Mouse (Mus musculus) liver, embryonic 16.5 days (tissue): ENCODE measurements around the gene Rab6a. TPM values are rescaled to one million over a fixed set of nuclear protein-coding genes. Genes with fewer than 3 reads are reported as not detected.

Source experiments
- ATAC-seq: fragments of 200-750 bp; cut with Nextera tagmentation; 2 replicates; pipeline ENCODE4 v1.8.0; 2017; ENCODE audit warnings: low read depth, mild to moderate bottlenecking, moderate number of reproducible peaks, moderate library complexity
- H3K27ac ChIP-seq: fragments of 300-500 bp; sonication (generic); 2 replicates; pipeline ENCODE4 v1.5.1; 2014; ENCODE audit warnings: mild to moderate bottlenecking, low read length
- H3K27me3 ChIP-seq: fragments of 300-500 bp; sonication (generic); 2 replicates; pipeline ENCODE4 v1.6.1; 2014; ENCODE audit warnings: low read depth, low read length, mixed read lengths; ENCODE audit not compliant: control insufficient read depth, insufficient read depth
- H3K36me3 ChIP-seq: fragments of 300-500 bp; sonication (generic); 2 replicates; pipeline ENCODE4 v1.6.1; 2014; ENCODE audit warnings: mild to moderate bottlenecking; ENCODE audit not compliant: control insufficient read depth, insufficient read depth
- H3K4me1 ChIP-seq: fragments of 300-500 bp; sonication (generic); 2 replicates; pipeline ENCODE4 v1.6.1; 2014; ENCODE audit warnings: low read depth, low read length, mixed read lengths; ENCODE audit not compliant: control insufficient read depth
- H3K4me2 ChIP-seq: fragments of 300-500 bp; sonication (generic); 2 replicates; pipeline ENCODE4 v1.6.1; 2014; ENCODE audit warnings: low read depth, low read length, mixed read lengths
- H3K4me3 ChIP-seq: fragments of 300-500 bp; sonication (generic); 2 replicates; pipeline ENCODE4 v1.5.1; 2014; ENCODE audit warnings: low read depth, mild to moderate bottlenecking, low read length
- H3K9ac ChIP-seq: fragments of 300-500 bp; sonication (generic); 2 replicates; pipeline ENCODE4 v1.6.1; 2014; ENCODE audit warnings: low read depth, low read length
- H3K9me3 ChIP-seq: fragments of 300-500 bp; sonication (generic); replicated peaks from 2 replicates; pipeline ENCODE4 v1.6.1; 2016; ENCODE audit warnings: low read length; ENCODE audit not compliant: control insufficient read depth
- WGBS: fragments of 180-500 bp; shearing (Covaris S2); extraction: QIAGEN DNeasy Blood & Tissue Kit; methylation state at CpG from one replicate; pipeline ENCODE4 v1.1.7; 2014; ENCODE audit not compliant: insufficient replicate concordance; 5-methylcytosine and 5-hydroxymethylcytosine counted together
- polyA plus RNA-seq: library from polyadenylated mRNA; unstranded; fragments of >200 nt; fragmentation: Nextera tagmentation; extraction: Ambion mirVana; gene quantifications from 2 replicates; pipeline ENCODE4 v1.2.1, GENCODE M21; 2015

Gene Rab6a
- polyA plus RNA-seq, 1 experiment from 2014 or later, result 30.8 TPM

GRCm38 (mm10) chr7:100608130-100608741, 1.0 kb downstream of the Rab6a start, which contains the start of gene Mrpl48:
Gene Mrpl48, minus strand, starts transcription at chr7:100608301.
- Histone ChIP-seq H3K27me3 (no peaks in the 10 kb centered on the region), H3K9me3 (no peaks in the 10 kb centered on the region), H3K4me2 (peak within 1 kb of the TSS; percentile 96), H3K4me3 (peak within 1 kb of the TSS; percentile 76), H3K27ac (peak within 1 kb of the TSS; percentile 99), H3K4me1 (peaks cover 16% of the 10 kb centered on the region), H3K9ac (peak within 1 kb of the TSS; percentile 89), H3K36me3 (no peaks in the 10 kb centered on the region)
- WGBS, result under 1% methylated on average over 39 of the region's 43 CpGs
- ATAC-seq, result 0 out of 2 replicates have a peak, but pooled peaks have one; percentile 12

GRCm38 (mm10) chr7:100608910-100609309, 1.7 kb downstream of the Rab6a start:
- ATAC-seq, result no peak
- Histone ChIP-seq H3K4me3 (peak overlapping the region; percentile 76), H3K9ac (peak overlapping the region; percentile 89), H3K9me3 (no peaks in the 10 kb centered on the region), H3K4me1 (peaks cover 16% of the 10 kb centered on the region), H3K27me3 (no peaks in the 10 kb centered on the region), H3K36me3 (no peaks in the 10 kb centered on the region), H3K27ac (peak overlapping the region; percentile 99), H3K4me2 (peak overlapping the region; percentile 96)
- WGBS, result 11% methylated on average over 4 of the region's 4 CpGs

GRCm38 (mm10) chr7:100616121-100616857, 9.1 kb downstream of the Rab6a start:
- peak overlapping the region; percentile 46 for H3K4me2 ChIP-seq
- H3K27me3 ChIP-seq, result no peaks in the 10 kb centered on the region
- H3K9ac ChIP-seq, result peak overlapping the region; percentile 31; the same call in 1 of the 2 replicates
- peak; percentile 61; the same call in 1 of the 2 replicates for ATAC-seq
- peaks cover 17% of the 10 kb centered on the region for H3K4me1 ChIP-seq
- WGBS, result 75% methylated on average over 4 of the region's 4 CpGs
- H3K36me3 ChIP-seq, result no peaks in the 10 kb centered on the region
- peak overlapping the region; percentile 74 for H3K27ac ChIP-seq
- no peaks in the 10 kb centered on the region for H3K9me3 ChIP-seq
- no peak overlapping the region for H3K4me3 ChIP-seq

DNA sequence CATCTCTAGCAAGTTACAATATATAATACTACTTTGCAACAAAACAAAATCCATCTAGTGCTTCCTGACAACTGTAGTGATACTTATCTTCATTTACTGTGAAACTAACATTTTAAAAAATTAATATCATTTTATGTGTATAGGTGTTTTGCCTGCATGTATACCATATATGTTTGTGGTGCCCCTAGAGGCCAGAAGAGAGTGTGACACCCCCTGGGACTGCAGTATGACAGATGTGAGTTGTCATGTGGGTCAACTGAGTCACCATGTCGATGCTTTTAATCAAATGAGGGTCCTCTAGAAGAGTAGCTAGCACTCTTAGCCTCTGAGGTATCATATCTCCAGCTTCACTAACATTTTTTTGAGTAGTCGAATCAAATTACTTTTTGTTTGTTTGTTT, 15.1 kb downstream of the Rab6a start:
- Histone ChIP-seq H3K9me3 (no peaks in the 10 kb centered on the region), H3K27ac (no peak overlapping the region), H3K4me1 (peaks cover 2% of the 10 kb centered on the region), H3K4me2 (no peak overlapping the region), H3K36me3 (no peaks in the 10 kb centered on the region), H3K4me3 (no peak overlapping the region), H3K27me3 (no peaks in the 10 kb centered on the region), H3K9ac (no peak overlapping the region)
- 52% methylated on average over 2 of the region's 2 CpGs for WGBS
- peak; percentile 45; the same call in 1 of the 2 replicates for ATAC-seq

DNA sequence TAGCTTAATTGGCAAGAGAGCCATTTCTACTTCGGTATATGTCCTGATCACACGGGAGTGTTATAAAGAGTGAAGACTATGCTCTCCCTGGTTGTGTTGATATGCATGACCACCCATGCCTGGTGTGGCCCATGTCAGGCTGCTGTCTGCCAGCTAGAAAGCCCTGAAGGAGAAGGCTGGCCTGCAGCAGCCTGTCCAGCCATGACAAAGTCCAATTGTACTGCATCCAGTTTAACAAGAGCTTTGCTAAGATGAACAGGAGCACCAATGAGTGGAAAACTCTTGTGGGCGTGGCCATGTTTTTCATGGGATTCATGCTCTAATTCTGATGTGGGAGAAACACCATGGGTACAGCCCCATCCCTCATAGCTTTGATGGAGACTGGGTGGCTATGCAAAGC, 17.3 kb downstream of the Rab6a start:
- ATAC-seq, result no peak
- no peak overlapping the region for H3K4me2 ChIP-seq
- no peaks in the 10 kb centered on the region; the same call in 1 of the 2 replicates for H3K36me3 ChIP-seq
- H3K4me3 ChIP-seq, result no peak overlapping the region
- H3K4me1 ChIP-seq, result peaks cover 2% of the 10 kb centered on the region; the same call in 1 of the 2 replicates
- no peak overlapping the region for H3K9ac ChIP-seq
- 71% methylated on average over 3 of the region's 3 CpGs for WGBS
- H3K27me3 ChIP-seq, result no peaks in the 10 kb centered on the region
- no peaks in the 10 kb centered on the region for H3K9me3 ChIP-seq
- no peak overlapping the region for H3K27ac ChIP-seq

DNA sequence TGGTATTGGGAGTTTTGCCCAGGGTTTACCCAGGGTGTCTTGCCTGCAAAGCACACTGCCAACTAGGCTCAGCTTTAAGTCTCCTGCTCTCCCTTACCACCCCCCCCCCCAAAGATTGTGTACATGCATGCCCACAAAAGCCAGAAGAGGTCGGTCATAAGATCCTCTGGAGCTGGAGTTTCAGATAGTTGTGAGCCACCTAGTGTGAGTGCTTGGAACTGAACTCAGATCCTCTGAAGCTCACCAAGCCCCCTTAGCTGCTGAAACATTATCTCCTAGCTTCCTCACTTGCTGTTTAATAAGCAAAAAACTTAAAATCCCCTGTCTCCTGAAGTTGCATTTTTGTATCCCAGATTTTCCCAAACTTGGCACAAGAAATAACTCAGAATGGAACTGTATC, 30.4 kb downstream of the Rab6a start:
- H3K9ac ChIP-seq, result no peak overlapping the region
- no peaks in the 10 kb centered on the region for H3K9me3 ChIP-seq
- no peak for ATAC-seq
- no peak overlapping the region for H3K27ac ChIP-seq
- no peak overlapping the region for H3K4me2 ChIP-seq
- 11% methylated on average over 1 of the region's 1 CpGs for WGBS
- H3K36me3 ChIP-seq, result peaks cover 5% of the 10 kb centered on the region
- H3K4me3 ChIP-seq, result no peak overlapping the region
- H3K4me1 ChIP-seq, result no peaks in the 10 kb centered on the region
- no peaks in the 10 kb centered on the region for H3K27me3 ChIP-seq

GRCm38 (mm10) chr7:100642413-100642812, 35.2 kb downstream of the Rab6a start:
- H3K27ac ChIP-seq, result no peak overlapping the region
- H3K36me3 ChIP-seq, result peaks cover 5% of the 10 kb centered on the region
- H3K4me2 ChIP-seq, result no peak overlapping the region
- ATAC-seq, result no peak
- H3K4me1 ChIP-seq, result peaks cover 7% of the 10 kb centered on the region
- H3K9ac ChIP-seq, result no peak overlapping the region
- H3K4me3 ChIP-seq, result no peak overlapping the region
- H3K27me3 ChIP-seq, result no peaks in the 10 kb centered on the region
- no peaks in the 10 kb centered on the region for H3K9me3 ChIP-seq
- WGBS, result 66% methylated on average over 4 of the region's 4 CpGs

DNA sequence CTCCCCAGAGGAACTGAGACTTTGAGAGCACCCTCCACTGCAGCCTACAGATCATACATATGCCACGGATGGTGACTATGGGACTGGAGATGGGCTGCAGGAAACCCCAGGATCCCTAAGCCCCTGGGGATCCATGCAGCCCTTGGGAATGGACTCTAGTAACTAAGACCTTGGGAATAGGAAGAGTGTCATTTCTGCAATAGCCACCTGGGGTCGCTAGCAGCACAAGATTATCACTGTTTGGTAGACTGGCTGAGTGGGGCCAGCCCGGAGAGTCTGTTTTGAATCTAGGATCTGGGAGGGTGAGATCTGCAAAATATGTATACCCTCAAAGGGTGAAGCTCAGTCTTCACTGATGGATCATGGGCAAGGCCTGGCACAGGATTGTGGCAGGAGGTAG, 37.9 kb downstream of the Rab6a start:
- H3K9ac ChIP-seq, result no peak overlapping the region
- H3K36me3 ChIP-seq, result no peaks in the 10 kb centered on the region
- H3K4me1 ChIP-seq, result peaks cover 7% of the 10 kb centered on the region
- H3K9me3 ChIP-seq, result no peaks in the 10 kb centered on the region
- ATAC-seq, result peak; percentile 54; the same call in 1 of the 2 replicates
- WGBS, result 24% methylated on average over 3 of the region's 3 CpGs
- H3K4me2 ChIP-seq, result no peak overlapping the region
- H3K4me3 ChIP-seq, result no peak overlapping the region
- no peaks in the 10 kb centered on the region for H3K27me3 ChIP-seq
- peak overlapping the region; percentile 25; the same call in 1 of the 2 replicates for H3K27ac ChIP-seq

GRCm38 (mm10) chr7:100649095-100649494, 41.9 kb downstream of the Rab6a start:
- WGBS, result 57% methylated on average over 4 of the region's 4 CpGs
- ATAC-seq, result no peak
- H3K9me3 ChIP-seq, result no peaks in the 10 kb centered on the region

More at GRCm38 (mm10) chr7:100649095-100649494, 41.9 kb downstream of the Rab6a start:
- no peak overlapping the region for H3K4me3 ChIP-seq
- H3K27ac ChIP-seq, result no peak overlapping the region
- H3K4me1 ChIP-seq, result peaks cover 7% of the 10 kb centered on the region
- no peak overlapping the region for H3K4me2 ChIP-seq
- no peak overlapping the region for H3K9ac ChIP-seq
- H3K27me3 ChIP-seq, result no peaks in the 10 kb centered on the region
- H3K36me3 ChIP-seq, result no peaks in the 10 kb centered on the region
